Mouse (Mus musculus) right cerebral cortex, adult 18-20 months (tissue): ENCODE data around the gene Fam102a.

ENCODE experiments used
- DNase-seq: peaks from one replicate; pipeline ENCODE4 v3.0.0; 2022; ENCODE audit warnings: mixed read lengths

The Fam102a gene

GRCm38 (mm10) chr2:32547964-32548739 lies 13.0 kb downstream of the Fam102a start:
- no peak for DNase-seq

- DNase-seq, result no peak
Observed at GRCm38 (mm10) chr2:32549171-32549570, 14.0 kb downstream of the Fam102a start.

DNA sequence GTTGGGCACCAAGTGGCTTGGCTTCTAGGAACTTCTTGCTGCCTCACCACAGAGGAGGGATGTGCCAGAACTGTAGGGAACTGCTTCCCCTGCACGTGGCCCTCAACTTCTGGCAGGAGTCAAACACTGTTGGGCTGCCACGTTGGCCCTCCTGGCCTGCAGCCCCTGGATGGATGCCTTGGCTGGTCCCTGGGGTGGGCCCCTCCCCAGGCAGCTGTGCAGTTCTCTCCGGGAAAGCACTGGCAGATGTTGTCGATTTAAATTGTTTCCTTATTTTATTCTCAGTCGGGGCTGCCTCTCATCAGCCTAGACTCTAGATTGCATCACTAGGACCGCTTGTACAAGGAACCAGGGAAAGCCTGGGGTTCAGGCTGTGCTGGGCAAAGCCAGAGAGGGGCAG lies 14.6 kb downstream of the Fam102a start:
- no peak for DNase-seq

- no peak for DNase-seq
Observed at GRCm38 (mm10) chr2:32551236-32551635, 16.1 kb downstream of the Fam102a start.

DNA sequence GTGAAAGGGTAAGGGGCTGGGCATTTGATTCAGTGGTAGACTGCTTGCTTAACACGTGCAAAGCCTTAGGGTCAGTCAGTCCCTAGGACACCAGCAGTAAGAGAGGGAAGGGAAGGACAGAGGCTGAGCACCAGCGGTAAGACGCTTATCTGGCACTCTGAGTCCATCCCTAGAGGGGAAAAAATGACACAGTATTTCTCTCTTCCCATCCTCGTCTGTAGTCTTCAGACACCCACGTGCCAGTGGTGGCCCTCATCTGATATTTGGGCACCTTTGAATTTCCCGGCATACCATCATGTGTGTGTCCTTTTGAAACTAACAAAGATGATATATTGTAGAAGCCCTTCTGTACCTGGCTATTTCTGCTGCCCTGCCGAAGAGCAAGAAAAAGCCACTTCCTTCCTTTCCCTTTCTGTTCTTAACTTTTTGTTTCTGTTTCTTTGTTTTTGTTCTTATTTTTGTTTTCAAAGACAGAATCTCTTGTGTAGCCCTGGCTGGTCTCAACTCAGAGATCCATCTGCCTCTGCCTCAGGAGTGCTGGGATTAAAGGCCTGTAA lies 18.5 kb downstream of the Fam102a start:
- DNase-seq, result no peak

DNA sequence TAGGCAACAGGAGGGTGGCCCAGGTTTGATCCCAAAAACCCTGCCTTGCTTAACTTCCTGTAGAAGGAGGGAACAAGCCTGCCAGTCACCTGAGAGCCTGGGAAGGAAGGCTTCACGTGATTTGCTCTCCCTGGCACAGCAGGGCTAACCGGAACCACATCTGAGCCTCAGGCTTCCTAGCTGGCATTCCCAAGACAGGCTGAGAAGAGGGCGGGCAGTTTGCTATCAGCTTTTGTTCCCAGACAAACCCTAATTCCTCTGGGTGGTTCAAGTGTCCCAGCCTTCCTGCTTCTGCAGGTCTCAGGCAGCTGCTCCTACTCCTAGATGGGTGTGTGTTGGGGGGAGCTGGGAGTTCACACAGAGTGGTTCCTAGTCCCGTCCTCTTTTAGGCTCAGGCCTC lies 20.4 kb downstream of the Fam102a start:
- no peak for DNase-seq

DNA sequence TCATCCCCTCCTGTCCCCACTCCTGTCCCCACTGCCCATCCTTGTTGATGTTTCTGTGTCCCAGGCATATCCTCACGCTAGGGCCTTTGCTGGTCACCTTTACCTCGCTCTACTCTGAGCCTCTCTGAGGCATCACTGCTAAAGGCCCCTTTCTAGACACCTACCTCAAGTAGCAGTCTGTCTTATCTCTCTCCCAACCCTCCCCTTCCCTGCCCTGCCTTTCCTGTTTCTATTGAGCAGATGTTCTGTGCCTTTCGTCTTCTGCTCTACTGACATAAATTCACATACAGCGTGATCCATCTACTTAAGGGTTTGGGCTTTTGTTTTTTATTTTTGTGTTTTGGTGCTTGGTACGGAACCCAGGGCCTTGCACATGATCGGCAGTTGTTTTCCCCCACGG lies 20.9 kb downstream of the Fam102a start:
- DNase-seq, result no peak

GRCm38 (mm10) chr2:32559570-32559969 lies 24.4 kb downstream of the Fam102a start:
- peak; percentile 75 for DNase-seq

GRCm38 (mm10) chr2:32566536-32567063 lies 31.5 kb downstream of the Fam102a start:
- peak; percentile 71 for DNase-seq

GRCm38 (mm10) chr2:32568149-32568548 lies 33.0 kb downstream of the Fam102a start:
- no peak for DNase-seq

DNA sequence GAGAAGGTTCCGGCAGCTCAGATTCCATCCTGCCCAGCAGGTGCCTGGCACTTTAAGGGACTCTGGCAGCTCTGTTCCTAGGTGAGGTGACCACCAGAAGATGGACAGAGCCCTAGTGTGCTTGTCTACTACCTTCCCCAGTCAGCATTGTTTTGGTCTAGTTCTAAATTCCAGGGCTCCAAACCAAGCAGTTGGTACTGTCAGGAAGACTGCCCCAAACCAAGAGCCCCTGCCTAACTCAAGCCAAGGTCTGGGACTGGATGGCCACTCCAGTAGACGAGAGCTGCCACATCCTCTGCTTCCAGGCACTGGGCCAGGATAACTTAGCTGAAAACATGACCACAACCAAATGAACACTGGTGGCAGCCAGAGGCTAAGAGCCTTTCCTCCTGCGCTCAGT lies 33.8 kb downstream of the Fam102a start:
- DNase-seq, result no peak

DNA sequence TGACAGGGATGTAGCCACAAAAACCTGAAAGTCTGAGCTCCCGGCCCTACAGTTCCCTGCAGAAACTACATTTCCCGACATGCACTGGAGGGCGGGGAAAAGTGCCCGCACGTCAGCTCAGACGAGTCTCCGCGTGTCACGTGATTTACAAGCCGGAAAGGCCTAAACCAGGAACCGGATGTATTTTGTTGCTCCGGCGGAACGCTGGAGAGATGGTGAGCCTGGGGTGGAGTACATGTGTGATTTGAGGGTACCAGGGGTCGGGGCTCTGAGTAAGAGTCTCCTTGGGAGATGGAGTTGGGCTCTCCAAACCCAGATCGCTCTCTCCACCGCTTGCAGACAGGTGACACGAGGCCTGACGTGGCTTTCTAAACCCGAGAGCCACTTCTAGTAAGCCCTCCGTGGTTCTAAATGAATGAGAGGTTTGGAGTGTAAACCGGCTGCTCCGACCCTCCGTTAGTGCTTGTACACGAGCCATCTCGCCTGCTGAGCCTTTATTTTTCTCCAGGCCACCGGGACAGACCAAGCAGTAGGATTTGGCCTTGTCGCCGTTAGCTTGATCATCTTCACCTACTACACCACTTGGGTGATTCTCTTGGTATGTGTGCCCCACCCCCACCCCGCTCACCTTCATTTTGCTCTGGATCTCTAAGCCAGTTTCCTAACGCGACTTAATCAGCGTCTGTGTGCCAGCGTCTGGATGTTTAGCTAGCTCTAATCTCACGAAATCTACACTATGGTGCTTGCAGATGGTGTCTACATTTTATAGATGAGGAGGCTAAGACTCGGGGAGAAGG lies 35.8 kb downstream of the Fam102a start, which contains the start of gene Dpm2:
Dpm2 (plus strand) TSS at position 161 of the 797 bp plus-strand sequence.
- DNase-seq, result peak; percentile 95

DNA sequence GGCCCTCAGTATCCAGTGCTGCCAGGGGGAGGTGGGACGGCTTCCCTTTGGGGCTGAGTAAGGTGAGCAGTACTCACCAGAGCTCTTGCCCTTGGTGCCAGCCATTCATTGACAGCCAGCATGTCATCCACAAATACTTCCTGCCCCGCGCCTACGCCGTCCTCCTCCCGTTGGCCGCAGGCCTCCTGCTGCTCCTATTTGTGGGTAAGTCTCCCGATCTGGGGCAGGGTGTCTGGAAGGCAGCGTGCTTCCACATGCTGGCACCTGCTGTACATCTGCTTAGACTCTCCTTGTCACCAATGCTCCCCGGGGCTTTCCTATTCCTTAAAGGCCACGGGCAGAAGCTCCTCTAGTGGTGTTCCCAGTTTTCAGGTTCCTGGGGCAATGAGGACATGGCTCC lies 37.1 kb downstream of the Fam102a start:
- DNase-seq, result no peak

- no peak for DNase-seq
Observed at GRCm38 (mm10) chr2:32574497-32574896, 39.4 kb downstream of the Fam102a start, which contains the start of gene Pip5kl1. TSS of gene Pip5kl1 (plus strand) at chr2:32574797.

- DNase-seq, result peak; percentile 89
Observed at GRCm38 (mm10) chr2:32574901-32575585, 39.9 kb downstream of the Fam102a start.

- DNase-seq, result peak; percentile 82
Observed at GRCm38 (mm10) chr2:32575586-32576160, 40.5 kb downstream of the Fam102a start, which contains the start of gene 9430097D07Rik. TSS of gene 9430097D07Rik (minus strand) at chr2:32575684.

DNA sequence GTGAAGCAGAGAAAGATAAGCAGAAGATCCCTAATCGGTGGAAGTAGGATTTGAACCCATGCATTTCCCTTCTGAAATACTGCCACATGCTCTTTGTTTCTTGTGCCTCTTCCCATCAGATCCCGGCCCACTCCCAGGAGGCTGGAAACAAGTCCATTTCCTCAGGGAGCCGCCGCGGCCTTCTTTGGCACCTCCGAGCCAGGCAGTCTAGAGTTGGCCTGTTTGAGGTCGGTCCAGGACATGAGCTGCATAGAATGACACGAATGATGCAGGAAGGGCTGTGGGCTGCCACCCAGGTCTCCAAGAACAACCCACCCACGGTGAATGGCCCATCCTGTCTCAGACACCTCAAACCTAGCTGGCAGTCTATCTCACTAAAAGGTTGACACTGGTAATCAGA lies 41.4 kb downstream of the Fam102a start:
- no peak for DNase-seq

GRCm38 (mm10) chr2:32578146-32579046 lies 43.3 kb downstream of the Fam102a start:
- DNase-seq, result no peak

DNA sequence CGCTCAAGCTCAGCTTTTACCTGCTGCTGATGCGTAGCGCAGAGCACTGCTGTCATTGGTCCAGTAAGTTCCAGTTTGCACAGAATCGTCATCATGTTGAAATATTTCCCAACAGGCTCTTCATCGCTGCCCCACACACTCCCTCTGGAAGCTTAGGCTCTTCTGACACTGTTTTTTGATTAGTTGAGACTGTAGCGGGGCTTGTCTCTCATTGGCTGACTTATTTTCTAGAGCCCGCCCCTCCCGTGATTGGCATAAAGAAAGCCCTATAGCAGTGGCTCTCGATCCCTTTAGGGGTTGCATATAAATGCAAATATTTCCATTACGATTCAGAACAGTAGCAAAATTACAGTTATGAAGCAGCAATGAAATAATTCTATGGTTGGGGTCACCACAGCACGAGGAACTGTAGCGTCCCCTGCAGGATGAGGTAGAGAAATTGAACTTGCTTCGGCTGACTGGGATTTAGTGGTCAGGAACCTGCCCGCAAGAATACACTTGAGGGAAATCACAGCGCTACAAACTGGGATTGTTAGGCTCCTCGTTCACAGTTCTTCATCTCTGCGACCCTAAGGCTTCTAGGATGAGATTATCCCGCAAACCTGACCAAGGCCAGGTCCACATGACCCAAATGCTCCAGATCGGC lies 46.4 kb downstream of the Fam102a start:
- DNase-seq, result peak; percentile 87
